Mouse (Mus musculus): ENCODE data around the gene Mms19. TPM values are rescaled to one million over a fixed set of nuclear protein-coding genes. Genes with fewer than 3 reads are reported as not detected.
"Not testable (repeated sequence)": the region's sequence is repeated elsewhere in the genome, so short reads cannot be mapped to it uniquely, and the experiment has no call there.

Mms19 gene
- polyA plus RNA-seq, 1 experiment = 61.7 TPM

GRCm38 (mm10) chr19:41938539-41938938 lies 42.4 kb downstream of the Mms19 start:
- no peak for DNase-seq (ENCODE audit: extremely low spot score in 1 of 2, low spot score in 1 of 2)

- no peak for DNase-seq (ENCODE audit: extremely low spot score in 1 of 2, low spot score in 1 of 2)
These were observed 45.0 kb downstream of the Mms19 start for GRCm38 (mm10) chr19:41935921-41936320.

DNA sequence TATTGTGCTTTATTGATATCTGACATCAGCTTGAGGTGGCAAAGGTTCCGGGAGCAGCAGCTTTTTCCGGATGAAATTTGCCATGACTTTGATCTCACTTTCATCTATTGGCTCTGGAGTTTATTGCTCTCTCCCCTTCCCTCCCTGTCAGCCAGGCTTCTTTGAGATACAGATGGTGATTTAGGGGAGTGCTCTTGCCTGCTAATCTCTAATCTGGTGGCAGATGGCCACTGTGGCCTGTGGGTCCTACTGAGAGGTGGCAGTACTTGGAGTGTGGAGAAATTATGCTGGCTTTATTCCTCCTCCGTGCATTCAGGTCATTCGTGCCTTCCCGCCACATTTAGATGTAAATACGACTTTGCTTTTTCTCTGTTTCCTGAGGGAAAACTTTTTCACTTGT lies 46.8 kb downstream of the Mms19 start:
- DNase-seq (ENCODE audit: extremely low spot score in 1 of 2, low spot score in 1 of 2) = no peak

- DNase-seq (ENCODE audit: extremely low spot score in 1 of 2, low spot score in 1 of 2) = peak; percentile 99 to 100
These were observed 47.5 kb downstream of the Mms19 start, which contains the start of the genes Exosc1 and Zdhhc16 for GRCm38 (mm10) chr19:41933179-41934086. TSS of gene Exosc1 (minus strand) at chr19:41933423. TSS of gene Zdhhc16 (plus strand) at chr19:41933480.

GRCm38 (mm10) chr19:41932686-41933085 lies 48.3 kb downstream of the Mms19 start:
- DNase-seq (ENCODE audit: extremely low spot score in 1 of 2, low spot score in 1 of 2) = peak in 1 of 2 experiments; percentile 34

DNA sequence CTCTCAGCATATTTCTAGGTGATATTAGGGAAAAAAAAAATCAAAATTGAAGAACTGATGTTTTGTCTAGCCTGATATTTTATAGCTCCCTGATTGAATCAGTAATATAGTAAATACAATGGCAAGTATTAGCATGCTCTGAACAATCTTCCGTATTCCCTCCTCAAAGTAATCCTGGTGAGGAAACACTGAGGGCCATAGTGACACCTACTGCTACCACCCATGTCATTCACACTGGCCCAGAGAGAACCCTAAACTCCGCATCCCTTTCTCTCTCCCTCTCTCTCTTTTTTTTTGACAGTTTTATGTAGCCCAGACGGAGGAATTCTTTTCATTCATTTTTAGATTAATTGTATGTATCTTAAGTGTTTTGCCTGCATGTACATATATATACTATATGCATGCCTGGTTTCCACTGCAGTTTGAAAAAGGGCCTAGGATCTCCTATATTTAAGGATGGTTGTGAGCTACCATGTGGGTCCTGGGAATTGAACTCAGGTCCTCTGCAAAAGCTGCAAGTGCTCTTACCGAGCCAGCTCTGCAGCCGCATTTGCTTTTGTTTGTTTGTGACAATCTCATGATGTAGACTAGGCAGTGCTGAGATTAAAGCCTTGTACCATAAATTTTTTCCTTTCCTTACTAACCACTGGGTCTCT lies 60.4 kb downstream of the Mms19 start:
- no peak for DNase-seq (ENCODE audit: extremely low spot score in 1 of 2, low spot score in 1 of 2)

- DNase-seq (ENCODE audit: extremely low spot score in 1 of 2, low spot score in 1 of 2) = no peak
These were observed 61.5 kb downstream of the Mms19 start for GRCm38 (mm10) chr19:41919471-41919870.

DNA sequence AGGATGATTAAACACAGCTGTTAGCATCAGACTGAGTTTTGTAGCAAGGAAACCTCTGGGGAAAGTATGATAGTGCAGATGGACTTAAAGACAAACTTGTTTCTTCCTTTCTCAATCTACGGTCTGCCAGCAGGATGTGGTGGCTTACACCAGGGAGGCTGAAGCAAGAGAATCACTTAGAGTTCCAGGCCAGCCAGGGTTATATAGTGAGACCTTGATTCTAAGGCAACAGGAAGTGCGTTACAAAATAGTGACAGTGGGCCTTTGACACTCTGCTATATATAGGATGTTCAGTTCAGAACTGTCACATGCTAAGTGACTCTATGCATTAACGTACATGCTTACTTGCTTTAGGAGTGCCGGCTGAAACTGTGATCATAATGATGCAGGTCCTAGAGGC lies 64.1 kb downstream of the Mms19 start:
- DNase-seq (ENCODE audit: extremely low spot score in 1 of 2, low spot score in 1 of 2) = no peak

- DNase-seq (ENCODE audit: extremely low spot score in 1 of 2, low spot score in 1 of 2) = no peak
These were observed 65.7 kb downstream of the Mms19 start for GRCm38 (mm10) chr19:41915294-41915693.

DNA sequence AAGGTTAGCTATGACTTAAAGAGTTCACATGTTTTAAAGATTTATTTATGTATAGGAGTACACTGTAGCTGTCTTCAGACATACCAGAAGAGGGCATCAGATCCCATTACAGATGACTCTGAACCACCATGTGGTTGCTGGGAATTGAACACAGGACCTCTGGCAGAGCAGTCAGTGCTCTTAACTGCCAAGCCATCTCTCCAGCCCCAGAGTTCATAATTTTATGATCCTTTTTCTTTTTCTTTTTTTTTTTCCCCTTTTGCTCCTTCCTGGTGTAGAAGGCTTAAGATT lies 66.4 kb downstream of the Mms19 start:
- not testable (repeated sequence) for DNase-seq (ENCODE audit: extremely low spot score in 1 of 2, low spot score in 1 of 2)

DNA sequence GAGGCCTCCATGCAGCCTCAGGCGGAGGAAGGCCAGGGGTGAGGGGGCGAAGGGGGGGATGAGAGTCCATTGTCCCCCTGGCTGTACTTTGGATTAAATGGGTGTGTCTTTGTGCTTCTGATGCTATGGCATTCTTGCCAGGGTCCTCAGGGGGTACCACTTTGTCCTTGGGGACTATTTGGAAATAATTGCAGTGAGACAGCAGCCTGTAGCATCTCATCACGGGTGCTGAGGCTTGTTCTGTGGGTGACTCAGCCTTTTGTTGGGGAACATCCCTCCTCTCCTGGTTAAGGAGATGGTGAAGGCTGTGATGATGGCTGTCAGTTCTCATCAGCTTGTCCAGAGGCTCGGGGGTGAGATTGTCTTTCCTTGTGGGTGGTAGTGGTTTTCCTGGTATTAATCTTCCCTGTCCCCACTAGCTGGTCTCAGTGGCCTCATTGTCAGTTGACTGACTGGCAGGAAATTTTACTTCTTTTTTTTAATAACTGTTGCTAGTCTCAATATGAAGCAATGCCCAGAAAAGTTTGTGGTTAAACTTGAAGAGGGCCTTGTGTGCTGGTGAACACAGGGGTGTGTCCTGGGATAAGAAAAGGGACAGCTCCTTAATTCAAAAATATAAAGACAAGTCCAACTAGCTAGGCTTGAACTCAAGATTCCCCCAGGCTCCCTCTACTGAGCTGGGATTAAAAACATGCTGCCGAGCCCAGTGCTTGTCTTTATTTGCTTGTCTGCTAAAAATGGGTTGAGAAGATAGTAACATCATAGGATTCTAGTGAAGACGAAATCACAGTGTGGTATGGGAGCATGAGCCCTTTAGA lies 67.0 kb downstream of the Mms19 start:
- peak in 1 of 2 experiments; percentile 20 for DNase-seq (ENCODE audit: extremely low spot score in 1 of 2, low spot score in 1 of 2)

DNA sequence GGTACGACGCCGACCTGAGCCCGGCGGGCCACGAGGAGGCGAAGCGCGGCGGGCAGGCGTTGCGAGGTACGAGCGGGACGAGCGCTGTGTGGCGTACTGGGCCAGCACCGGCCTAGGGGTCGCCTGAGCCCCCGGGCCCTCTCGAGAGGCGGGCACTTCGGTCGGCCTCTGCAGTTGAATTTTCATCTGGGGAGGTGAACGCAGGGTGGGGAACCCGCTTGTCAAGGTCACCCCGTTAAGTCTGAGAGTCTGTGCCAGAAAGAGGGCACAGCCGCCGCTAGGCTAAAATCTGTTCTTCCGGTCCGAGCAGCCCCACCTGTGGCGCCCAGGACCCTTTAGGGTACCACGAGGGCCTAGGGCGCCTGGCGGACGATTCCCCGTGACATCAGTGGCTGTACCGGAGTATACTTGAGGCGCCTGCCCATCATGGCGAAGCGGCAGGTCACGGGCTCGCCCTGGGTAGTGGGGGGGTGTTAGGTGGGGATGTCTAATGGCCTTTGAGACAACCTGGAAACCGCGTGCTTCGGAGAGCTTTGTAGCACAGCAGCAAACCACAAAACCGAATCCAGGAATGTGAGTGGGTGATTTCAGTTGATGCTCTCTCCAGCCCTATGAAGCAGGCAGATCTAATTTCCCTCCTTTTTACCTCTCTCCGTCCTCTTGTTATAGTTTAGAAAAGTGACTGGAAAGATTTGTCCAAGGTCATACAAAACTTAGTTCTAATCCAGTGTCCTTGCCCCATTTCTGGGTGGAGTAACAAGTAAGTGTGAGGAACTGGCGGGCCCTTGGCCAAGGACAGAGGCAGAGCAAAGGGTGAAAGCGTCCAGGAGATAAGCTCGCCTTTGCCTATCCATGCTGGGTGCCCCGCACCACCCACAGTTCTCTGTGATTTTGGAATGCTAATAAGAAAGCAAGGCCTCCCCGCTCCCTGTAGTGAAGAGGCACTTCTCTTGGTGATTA lies 68.6 kb downstream of the Mms19 start:
- DNase-seq (ENCODE audit: extremely low spot score in 1 of 2, low spot score in 1 of 2) = peak in 1 of 2 experiments; percentile 30

GRCm38 (mm10) chr19:41911178-41912073 lies 69.5 kb downstream of the Mms19 start, which contains the start of gene Pgam1:
TSS of gene Pgam1 (plus strand) at chr19:41911923.
- peak; percentile 89 to 97 for DNase-seq (ENCODE audit: extremely low spot score in 1 of 2, low spot score in 1 of 2)

- DNase-seq (ENCODE audit: extremely low spot score in 1 of 2, low spot score in 1 of 2) = no peak
These were observed 70.6 kb downstream of the Mms19 start for GRCm38 (mm10) chr19:41910396-41910795.

- DNase-seq (ENCODE audit: extremely low spot score in 1 of 2, low spot score in 1 of 2) = no peak
These were observed 72.2 kb downstream of the Mms19 start for GRCm38 (mm10) chr19:41908736-41909135.

GRCm38 (mm10) chr19:41907079-41907760 lies 73.7 kb downstream of the Mms19 start:
- DNase-seq (ENCODE audit: extremely low spot score in 1 of 2, low spot score in 1 of 2) = no peak

DNA sequence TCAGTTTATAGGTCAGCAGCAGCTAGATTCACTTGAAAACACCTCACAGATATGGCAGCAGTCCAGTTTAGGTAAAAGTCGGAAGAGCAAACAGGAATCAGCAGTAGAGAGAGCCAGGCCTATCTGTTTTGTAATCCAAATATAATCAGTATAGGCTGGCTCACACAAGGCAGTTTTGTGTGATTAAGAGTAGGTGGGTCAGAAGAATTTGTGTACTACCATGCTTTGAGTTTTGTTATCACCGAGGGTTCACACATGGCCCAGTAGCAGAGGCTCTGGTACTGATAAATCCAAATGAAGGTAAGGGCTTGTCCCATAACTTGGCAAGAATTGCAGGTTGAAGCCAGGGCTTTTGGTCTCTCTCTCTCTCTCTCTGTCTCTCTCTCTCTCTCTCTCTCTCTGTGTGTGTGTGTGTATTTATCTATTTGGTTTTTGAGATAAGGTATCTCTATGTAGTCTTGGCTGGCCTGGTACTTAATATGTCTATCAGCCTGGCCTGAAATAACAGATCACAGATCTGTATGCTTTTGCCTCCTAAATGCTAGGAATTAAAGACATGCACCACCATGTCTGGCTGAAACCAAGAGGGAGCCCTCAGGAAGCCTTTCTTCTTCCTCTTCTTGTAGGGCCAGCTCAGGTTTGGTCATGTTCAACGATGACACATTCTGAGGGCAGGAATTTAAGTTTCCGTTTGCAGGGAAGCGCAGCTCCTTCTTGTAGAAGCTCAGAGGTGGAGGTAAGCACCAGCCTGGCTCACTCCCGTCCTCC lies 74.5 kb downstream of the Mms19 start:
- no peak for DNase-seq (ENCODE audit: extremely low spot score in 1 of 2, low spot score in 1 of 2)

All from frontal cortex, adult 2 months (tissue).